Mouse (Mus musculus) embryonic facial prominence, embryonic 12.5 days (tissue): ENCODE data around the gene Pbx1. TPM values are rescaled to one million over a fixed set of nuclear protein-coding genes. Genes with fewer than 3 reads are reported as not detected.

Source experiments
- ATAC-seq: fragments of 200-750 bp; cut with Nextera tagmentation; 2 replicates; pipeline ENCODE4 v1.8.0; 2017; ENCODE audit not compliant: insufficient number of reproducible peaks, insufficient read depth, low FRiP score, low TSS enrichment
- H3K27ac ChIP-seq: fragments of 300-500 bp; sonication (generic); 2 replicates; pipeline ENCODE4 v1.5.1; 2016; ENCODE audit warnings: mild to moderate bottlenecking
- H3K27me3 ChIP-seq: fragments of 300-500 bp; sonication (generic); 2 replicates; pipeline ENCODE4 v1.6.1; 2016; ENCODE audit warnings: mild to moderate bottlenecking, moderate library complexity
- H3K36me3 ChIP-seq: fragments of 300-500 bp; sonication (generic); 2 replicates; pipeline ENCODE4 v1.6.1; 2016; ENCODE audit warnings: mild to moderate bottlenecking
- H3K4me1 ChIP-seq: fragments of 300-500 bp; sonication (generic); 2 replicates; pipeline ENCODE4 v1.6.1; 2016
- H3K4me2 ChIP-seq: fragments of 300-500 bp; sonication (generic); replicated peaks from 2 replicates; pipeline ENCODE4 v1.6.1; 2016; ENCODE audit warnings: mild to moderate bottlenecking, moderate library complexity
- H3K4me3 ChIP-seq: fragments of 300-500 bp; sonication (generic); 2 replicates; pipeline ENCODE4 v1.5.1; 2016; ENCODE audit warnings: mild to moderate bottlenecking
- H3K9ac ChIP-seq: fragments of 300-500 bp; sonication (generic); 2 replicates; pipeline ENCODE4 v1.6.1; 2016; ENCODE audit warnings: mild to moderate bottlenecking, moderate library complexity
- H3K9me3 ChIP-seq: fragments of 300-500 bp; sonication (generic); 2 replicates; pipeline ENCODE4 v1.6.1; 2016; ENCODE audit warnings: mild to moderate bottlenecking, moderate library complexity
- WGBS: fragments of 180-500 bp; shearing (Covaris S2); methylation state at CpG from one replicate; pipeline ENCODE4 v1.1.7; 2016; 5-methylcytosine and 5-hydroxymethylcytosine counted together
- polyA plus RNA-seq: library from polyadenylated mRNA; unstranded; fragments of >200 nt; fragmentation: Nextera tagmentation; extraction: Ambion mirVana; gene quantifications from 2 replicates; pipeline ENCODE4 v1.2.1, GENCODE M21; 2016

The Pbx1 gene
- polyA plus RNA-seq, 1 experiment from 2014 or later, result 66.3 TPM

DNA sequence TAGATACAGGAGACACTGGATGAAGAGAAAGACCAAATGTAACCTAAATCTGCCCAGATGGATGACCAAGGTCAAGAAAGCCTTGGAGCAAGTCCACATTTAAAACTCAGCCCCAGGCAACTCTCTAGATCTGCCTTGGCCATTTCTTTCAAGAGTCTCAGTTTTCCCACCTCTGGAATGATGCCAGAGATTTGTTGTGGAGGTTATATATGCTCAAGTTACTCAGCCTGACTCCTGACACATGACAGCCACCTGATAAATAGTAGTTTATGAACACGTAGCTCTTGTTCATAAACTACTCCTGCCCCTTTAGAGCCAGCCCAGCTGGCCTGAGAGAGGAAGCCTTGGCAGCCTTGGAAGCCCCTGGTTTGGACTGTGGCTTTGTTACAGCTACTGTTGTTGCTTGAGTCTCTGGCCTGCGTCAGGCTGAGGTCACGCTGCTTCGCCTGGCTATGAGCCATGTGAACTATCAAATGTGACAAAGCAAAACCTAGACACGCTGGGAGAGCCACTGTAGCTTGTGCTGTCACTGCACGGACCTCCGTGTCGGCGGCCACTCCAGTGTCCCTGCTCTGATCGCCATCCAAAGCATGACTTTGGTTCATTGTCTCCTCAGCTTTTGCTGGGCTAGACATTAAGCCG is 140.9 kb downstream of the Pbx1 start:
- H3K4me1 ChIP-seq, result peaks cover 50% of the 10 kb centered on the region
- ATAC-seq, result no peak
- H3K4me3 ChIP-seq, result no peak overlapping the region
- H3K36me3 ChIP-seq, result peaks cover 4% of the 10 kb centered on the region; the same call in 1 of the 2 replicates
- WGBS, result 72% methylated on average over 11 of the region's 11 CpGs
- H3K4me2 ChIP-seq, result no peak overlapping the region
- H3K9me3 ChIP-seq, result no peaks in the 10 kb centered on the region
- H3K27ac ChIP-seq, result no peak overlapping the region
- no peaks in the 10 kb centered on the region for H3K27me3 ChIP-seq
- H3K9ac ChIP-seq, result no peak overlapping the region

- peaks cover 49% of the 10 kb centered on the region for H3K4me1 ChIP-seq
These were observed 141.7 kb downstream of the Pbx1 start for GRCm38 (mm10) chr1:168290236-168290985.

GRCm38 (mm10) chr1:168288891-168289545 is 143.1 kb downstream of the Pbx1 start:
- H3K9me3 ChIP-seq, result no peaks in the 10 kb centered on the region
- peaks cover 63% of the 10 kb centered on the region for H3K4me1 ChIP-seq
- H3K4me3 ChIP-seq, result no peak overlapping the region
- no peak overlapping the region for H3K4me2 ChIP-seq
- H3K9ac ChIP-seq, result 0 out of 2 replicates have a peak overlapping the region, but pooled peaks have one; percentile 15
- H3K36me3 ChIP-seq, result peaks cover 4% of the 10 kb centered on the region; the same call in 1 of the 2 replicates
- WGBS, result 53% methylated on average over 10 of the region's 10 CpGs
- H3K27me3 ChIP-seq, result no peaks in the 10 kb centered on the region
- 0 out of 2 replicates have a peak overlapping the region, but pooled peaks have one; percentile 5 for H3K27ac ChIP-seq
- ATAC-seq, result no peak

More at GRCm38 (mm10) chr1:168290236-168290985, 141.7 kb downstream of the Pbx1 start:
- Histone ChIP-seq H3K4me2 (no peak overlapping the region), H3K9me3 (no peaks in the 10 kb centered on the region), H3K36me3 (peaks cover 4% of the 10 kb centered on the region; the same call in 1 of the 2 replicates), H3K9ac (no peak overlapping the region), H3K27ac (no peak overlapping the region), H3K27me3 (no peaks in the 10 kb centered on the region), H3K4me3 (no peak overlapping the region)
- no peak for ATAC-seq
- WGBS, result 81% methylated on average over 8 of the region's 8 CpGs

GRCm38 (mm10) chr1:168287843-168288591 is 144.1 kb downstream of the Pbx1 start:
- 45% methylated on average over 23 of the region's 23 CpGs for WGBS
- ATAC-seq, result peak; percentile 53; the same call in 1 of the 2 replicates

DNA sequence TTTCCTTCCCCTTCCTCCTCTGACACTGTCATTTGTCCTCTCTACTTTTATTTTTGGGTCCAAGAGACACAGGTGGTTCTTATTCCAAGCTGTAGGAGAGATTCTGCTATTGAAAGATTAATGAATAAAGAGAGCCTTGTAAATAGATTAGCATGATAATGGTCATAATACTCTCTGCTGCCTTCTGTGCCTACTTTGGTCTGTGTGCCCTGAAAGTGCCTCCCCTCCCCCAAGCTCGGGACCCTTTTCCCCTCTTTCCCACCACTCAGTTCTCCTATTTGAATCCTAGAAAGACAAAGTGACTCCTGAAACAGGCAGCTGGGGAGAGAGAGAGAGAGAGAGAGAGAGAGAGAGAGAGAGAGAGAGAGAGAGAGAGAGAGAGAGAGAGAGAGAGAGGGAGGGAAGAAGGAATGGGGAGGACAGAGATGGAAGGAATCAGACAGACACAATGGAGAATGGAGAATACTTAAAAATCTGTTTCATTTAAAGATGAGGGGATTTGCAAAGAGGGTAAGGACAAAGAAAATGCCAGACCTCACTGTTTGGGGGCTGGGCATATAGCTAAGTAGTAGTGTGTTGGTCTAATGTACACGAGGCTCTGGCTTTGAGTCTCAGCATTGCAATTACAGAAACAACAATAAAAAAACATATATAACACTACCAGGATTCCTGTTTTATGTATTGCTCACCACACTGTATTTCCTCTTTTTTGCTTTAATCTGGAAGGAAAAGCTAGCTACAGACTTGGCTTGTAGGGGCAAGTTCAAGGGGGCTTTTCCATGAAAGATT is 145.0 kb downstream of the Pbx1 start:
- Histone ChIP-seq H3K9me3 (no peaks in the 10 kb centered on the region), H3K4me2 (no peak overlapping the region), H3K27ac (peak overlapping the region; percentile 73), H3K36me3 (peaks cover 4% of the 10 kb centered on the region; the same call in 1 of the 2 replicates), H3K27me3 (no peaks in the 10 kb centered on the region), H3K4me3 (no peak overlapping the region), H3K4me1 (peaks cover 68% of the 10 kb centered on the region), H3K9ac (no peak overlapping the region)
- no peak for ATAC-seq
- 45% methylated on average over 2 of the region's 2 CpGs for WGBS

More at GRCm38 (mm10) chr1:168287843-168288591, 144.1 kb downstream of the Pbx1 start:
- H3K9ac ChIP-seq, result 0 out of 2 replicates have a peak overlapping the region, but pooled peaks have one; percentile 15
- peaks cover 71% of the 10 kb centered on the region for H3K4me1 ChIP-seq
- peak overlapping the region; percentile 8; the same call in 1 of the 2 replicates for H3K4me2 ChIP-seq
- H3K27me3 ChIP-seq, result no peaks in the 10 kb centered on the region
- H3K4me3 ChIP-seq, result no peak overlapping the region
- H3K36me3 ChIP-seq, result peaks cover 4% of the 10 kb centered on the region; the same call in 1 of the 2 replicates
- H3K27ac ChIP-seq, result peak overlapping the region; percentile 73
- H3K9me3 ChIP-seq, result no peaks in the 10 kb centered on the region

DNA sequence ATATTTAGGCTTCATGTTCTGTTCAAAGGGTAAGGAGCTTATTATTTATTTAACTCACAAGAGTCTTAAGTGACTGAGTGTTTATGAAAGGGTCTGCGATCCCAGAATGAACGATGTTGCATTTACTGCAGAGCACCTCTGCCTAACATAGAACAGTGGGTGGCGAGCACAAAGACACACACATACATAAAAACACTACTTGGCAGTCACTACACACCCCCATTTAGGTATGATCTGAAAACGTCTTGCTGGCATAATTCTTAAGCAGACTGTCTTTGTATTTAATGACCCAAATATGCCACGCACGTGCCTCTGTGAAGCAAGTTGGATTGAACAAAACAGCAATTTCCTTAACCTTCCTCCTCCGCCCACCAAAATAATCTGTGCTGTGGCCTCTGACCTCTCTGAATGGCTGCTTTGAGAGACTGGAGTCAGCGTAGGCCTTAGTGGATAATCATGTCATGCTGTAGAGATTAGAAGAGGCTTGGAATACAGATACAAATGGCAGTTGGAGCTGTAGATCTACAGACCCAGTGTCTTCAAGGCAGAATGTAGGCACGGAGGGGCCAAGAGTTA is 147.4 kb downstream of the Pbx1 start:
- Histone ChIP-seq H3K4me3 (no peak overlapping the region), H3K9me3 (no peaks in the 10 kb centered on the region), H3K27me3 (no peaks in the 10 kb centered on the region), H3K36me3 (no peaks in the 10 kb centered on the region), H3K4me2 (no peak overlapping the region), H3K4me1 (peaks cover 55% of the 10 kb centered on the region), H3K27ac (0 out of 2 replicates have a peak overlapping the region, but pooled peaks have one; percentile 43), H3K9ac (no peak overlapping the region)
- ATAC-seq, result peak; percentile 65; the same call in 1 of the 2 replicates
- WGBS, result 17% methylated on average over 9 of the region's 9 CpGs

DNA sequence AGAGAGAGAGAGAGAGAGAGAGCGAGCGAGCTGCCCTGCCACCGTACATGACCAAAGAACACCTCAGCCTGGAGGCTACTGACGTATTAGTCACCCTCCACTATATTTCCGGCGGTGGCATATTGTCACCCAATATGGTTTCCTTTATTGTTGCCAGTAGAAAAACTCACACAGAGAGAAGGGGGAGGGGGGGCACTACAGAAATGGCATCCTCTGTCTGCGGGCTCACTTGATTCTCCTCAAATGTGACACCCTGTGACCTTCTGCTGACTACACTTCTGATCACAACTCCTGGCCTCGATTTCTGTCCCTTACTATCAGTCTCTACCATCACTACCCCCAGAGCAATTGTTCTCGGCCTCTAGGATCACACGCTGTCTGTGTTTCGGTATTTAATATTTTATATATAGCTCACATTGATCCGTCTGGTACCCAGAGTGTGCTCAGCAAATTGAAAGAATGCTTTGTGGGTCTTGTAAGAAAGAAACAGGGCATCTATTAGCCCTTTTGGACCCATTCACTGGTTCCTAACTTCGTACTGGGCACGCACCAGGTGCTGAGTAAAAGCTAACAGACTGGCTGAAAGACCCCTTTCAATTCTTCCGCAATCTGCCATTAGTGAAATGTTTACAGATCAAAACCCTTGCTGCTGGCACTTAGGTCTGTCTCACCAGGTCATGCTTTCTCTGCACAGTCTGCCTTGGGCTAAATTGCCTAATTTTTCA is 148.1 kb downstream of the Pbx1 start:
- 0 out of 2 replicates have a peak overlapping the region, but pooled peaks have one; percentile 4 for H3K4me2 ChIP-seq
- no peak overlapping the region for H3K4me3 ChIP-seq
- 0 out of 2 replicates have a peak overlapping the region, but pooled peaks have one; percentile 43 for H3K27ac ChIP-seq
- no peak for ATAC-seq
- 32% methylated on average over 15 of the region's 15 CpGs for WGBS
- H3K9ac ChIP-seq, result no peak overlapping the region
- no peaks in the 10 kb centered on the region for H3K36me3 ChIP-seq
- H3K4me1 ChIP-seq, result peaks cover 49% of the 10 kb centered on the region
- no peaks in the 10 kb centered on the region for H3K27me3 ChIP-seq
- no peaks in the 10 kb centered on the region for H3K9me3 ChIP-seq

- Histone ChIP-seq H3K4me2 (no peak overlapping the region), H3K9me3 (no peaks in the 10 kb centered on the region), H3K27ac (0 out of 2 replicates have a peak overlapping the region, but pooled peaks have one; percentile 43), H3K4me1 (peaks cover 43% of the 10 kb centered on the region), H3K36me3 (no peaks in the 10 kb centered on the region), H3K4me3 (no peak overlapping the region), H3K27me3 (no peaks in the 10 kb centered on the region), H3K9ac (no peak overlapping the region)
- WGBS, result 74% methylated on average over 2 of the region's 2 CpGs
- ATAC-seq, result no peak
These were observed 148.6 kb downstream of the Pbx1 start for GRCm38 (mm10) chr1:168283421-168283820.

DNA sequence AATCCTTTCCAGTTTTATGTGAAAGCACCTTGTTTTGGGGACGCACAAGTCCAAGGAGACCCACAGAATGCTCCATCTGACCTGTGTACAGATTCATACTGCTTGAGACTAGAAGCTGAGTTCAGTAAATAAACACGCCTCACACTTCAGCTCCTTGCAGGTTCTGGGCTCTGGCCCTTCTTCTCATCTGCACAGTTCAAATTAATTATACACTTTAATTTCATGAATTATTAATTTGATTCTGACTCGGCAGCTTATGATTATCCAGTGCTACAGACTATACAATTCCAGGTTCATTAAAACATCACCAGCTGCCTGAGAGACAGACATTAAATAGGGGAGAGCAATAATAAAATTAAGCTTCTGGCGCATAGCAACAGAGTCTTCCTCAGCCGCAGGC is 156.4 kb downstream of the Pbx1 start:
- H3K4me2 ChIP-seq, result no peak overlapping the region
- H3K9ac ChIP-seq, result no peak overlapping the region
- no peaks in the 10 kb centered on the region for H3K9me3 ChIP-seq
- no peak overlapping the region for H3K27ac ChIP-seq
- H3K4me1 ChIP-seq, result peaks cover 11% of the 10 kb centered on the region
- no peak for ATAC-seq
- H3K4me3 ChIP-seq, result no peak overlapping the region
- H3K27me3 ChIP-seq, result no peaks in the 10 kb centered on the region
- 75% methylated on average over 5 of the region's 5 CpGs for WGBS
- H3K36me3 ChIP-seq, result no peaks in the 10 kb centered on the region

- Histone ChIP-seq H3K36me3 (no peaks in the 10 kb centered on the region), H3K4me2 (no peak overlapping the region), H3K4me1 (peaks cover 13% of the 10 kb centered on the region), H3K9ac (no peak overlapping the region), H3K27me3 (no peaks in the 10 kb centered on the region), H3K9me3 (no peaks in the 10 kb centered on the region), H3K27ac (no peak overlapping the region), H3K4me3 (no peak overlapping the region)
- no peak for ATAC-seq
- WGBS, result 92% methylated on average over 4 of the region's 4 CpGs
These were observed 157.8 kb downstream of the Pbx1 start for GRCm38 (mm10) chr1:168274296-168274695.
